Mouse (Mus musculus) ES-E14 (cell line): ENCODE results near the gene Psma6. TPM values are rescaled to one million over a fixed set of nuclear protein-coding genes. Genes with fewer than 3 reads are reported as not detected.

ENCODE experiments used
- DNase-seq: peaks from one replicate; pipeline ENCODE4 v3.0.0-alpha.2; 2013; ENCODE audit warnings: low read depth, low spot score
- H3K27ac ChIP-seq: 2 replicates; pipeline ENCODE4 v1.5.1; 2012; ENCODE audit warnings: low read depth, mild to moderate bottlenecking, low read length, moderate library complexity, mixed read lengths; ENCODE audit not compliant: poor library complexity, insufficient read depth, severe bottlenecking
- H3K36me3 ChIP-seq: 2 replicates; pipeline ENCODE4 v1.6.1; 2012; ENCODE audit warnings: mild to moderate bottlenecking, low read length, moderate library complexity, mixed read lengths; ENCODE audit not compliant: control insufficient read depth, poor library complexity, insufficient read depth, severe bottlenecking
- H3K4me1 ChIP-seq, 2 experiments: fragments of 150-350 bp in 1 of 2; sonication (generic) in 1 of 2; 2 replicates each; pipeline ENCODE4 v1.6.1; 2012; ENCODE audit warnings: low read length in 2 of 2, mild to moderate bottlenecking in 1 of 2, mixed read lengths in 1 of 2; ENCODE audit not compliant: control insufficient read depth in 2 of 2, insufficient read depth in 2 of 2, poor library complexity in 1 of 2
- H3K4me3 ChIP-seq, 2 experiments: fragments of 150-350 bp in 1 of 2; sonication (generic) in 1 of 2; 2 replicates each; pipeline ENCODE4 v1.5.1; 2012; ENCODE audit warnings: low read length in 2 of 2, low read depth in 1 of 2, mild to moderate bottlenecking in 1 of 2, mixed read lengths in 1 of 2; ENCODE audit not compliant: insufficient read depth in 1 of 2, poor library complexity in 1 of 2, severe bottlenecking in 1 of 2
- H3K9ac ChIP-seq: 2 replicates; pipeline ENCODE4 v1.6.1; 2012; ENCODE audit warnings: low read depth, mild to moderate bottlenecking, low read length, mixed read lengths; ENCODE audit not compliant: poor library complexity, insufficient read depth, severe bottlenecking
- H3K9me3 ChIP-seq: fragments of 150-350 bp; sonication (generic); 2 replicates; pipeline ENCODE4 v1.6.1; 2012; ENCODE audit warnings: low read depth, mild to moderate bottlenecking, low read length; ENCODE audit not compliant: control insufficient read depth, insufficient read depth
- CHD2 ChIP-seq: IDR thresholded peaks from 2 replicates; pipeline ENCODE4 v1.6.1; 2014; ENCODE audit warnings: mild to moderate bottlenecking, low read depth, low read length, inconsistent platforms
- HCFC1 ChIP-seq: IDR thresholded peaks from 2 replicates; pipeline ENCODE4 v1.6.1; 2012; ENCODE audit warnings: low read length, inconsistent platforms, borderline replicate concordance; ENCODE audit not compliant: insufficient read depth
- MAFK ChIP-seq: IDR thresholded peaks from 2 replicates; pipeline ENCODE4 v1.6.1; 2014; ENCODE audit warnings: mild to moderate bottlenecking, low read depth, low read length, inconsistent platforms; ENCODE audit not compliant: insufficient read depth
- ZC3H11A ChIP-seq: IDR thresholded peaks from 2 replicates; pipeline ENCODE4 v1.6.1; 2012; ENCODE audit warnings: low read depth, mild to moderate bottlenecking, inconsistent platforms, low read length, borderline replicate concordance
- ZNF384 ChIP-seq: IDR thresholded peaks from 2 replicates; pipeline ENCODE4 v1.6.1; 2012; ENCODE audit warnings: low read depth, low read length, inconsistent platforms
- in situ Hi-C, 2 experiments: fragments of 600-800 bp; cut with MboI; formaldehyde crosslinking; loops; one replicate each; pipeline ENCODE4 v1.15.1; 2025; ENCODE audit warnings: low sequenced_read_pairs in 2 of 2, inconsistent platforms in 1 of 2; ENCODE audit not compliant: unreplicated experiment in 2 of 2
- total RNA-seq: library from RNA; depleted of rRNA; stranded (reverse); fragments of 300-350 nt; gene quantifications from 2 replicates; pipeline ENCODE4 v1.2.3, GENCODE M21; 2012

Gene Psma6
- total RNA-seq, 1 experiment = 215 TPM

DNA sequence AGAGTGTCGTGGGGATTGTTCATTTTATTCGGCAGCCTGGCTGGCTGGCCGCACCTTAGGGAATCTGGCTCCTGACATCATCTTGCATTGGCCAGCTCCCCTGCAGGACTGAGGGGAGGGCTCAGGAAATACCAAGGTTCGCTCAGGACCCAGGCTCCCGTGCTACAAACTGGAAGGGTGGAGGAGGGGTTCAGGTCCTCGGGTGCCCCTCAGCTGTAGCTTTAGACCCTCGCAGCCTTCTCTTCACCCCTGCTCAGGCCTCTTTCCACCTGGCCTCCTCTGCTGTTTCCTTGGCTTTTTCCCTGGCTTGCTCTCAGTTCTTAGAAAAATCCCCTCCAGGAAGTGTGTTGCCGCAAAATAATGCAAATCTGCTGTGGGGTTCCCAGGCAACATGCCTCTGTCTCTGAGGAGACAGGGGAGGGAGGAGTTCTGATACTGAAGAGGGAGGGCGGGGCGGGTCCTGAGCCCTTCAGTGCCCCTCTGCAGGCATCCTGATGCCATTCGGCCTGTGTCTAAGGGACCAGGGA lies 54.7 kb downstream of the Psma6 start:
- in situ Hi-C loops = no loop called here
- Histone ChIP-seq H3K27ac (no peak overlapping the region), H3K36me3 (no peaks in the 10 kb centered on the region), H3K9ac (peak overlapping the region; percentile 35), H3K4me1 (peaks cover 2 to 32% of the 10 kb centered on the region in 2 experiments; a peak in 3 of 4 replicates), H3K9me3 (no peaks in the 10 kb centered on the region), H3K4me3 (peak overlapping the region; percentile 23 to 44)
- TF ChIP-seq MAFK (no peak), CHD2 (no peak), HCFC1 (no peak), ZNF384 (no peak), ZC3H11A (no peak)
- peak; percentile 24 for DNase-seq

DNA sequence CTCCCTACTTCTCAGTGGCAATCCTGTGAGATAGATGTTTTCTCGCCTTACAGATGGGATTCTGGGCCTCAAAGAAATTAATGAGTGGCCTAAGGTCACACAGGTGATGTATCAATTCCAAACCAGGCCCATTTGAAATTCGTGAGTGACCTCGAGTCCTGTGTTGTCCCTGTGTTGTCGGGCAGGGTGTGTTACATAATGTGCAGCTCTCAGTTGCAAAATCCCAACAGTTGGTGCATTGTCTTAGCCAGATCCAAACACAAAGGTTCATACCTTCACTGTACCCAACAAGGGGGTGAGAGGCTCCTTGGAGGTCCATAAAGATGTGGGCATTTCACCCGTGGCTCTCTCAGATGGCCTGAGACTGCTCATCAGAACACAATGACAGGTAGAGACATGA lies 56.4 kb downstream of the Psma6 start:
- TF ChIP-seq CHD2 = no peak
- no peak for TF ChIP-seq ZC3H11A
- TF ChIP-seq ZNF384 = no peak
- no peak for TF ChIP-seq HCFC1
- TF ChIP-seq MAFK = no peak
- Histone ChIP-seq H3K9ac (no peak overlapping the region), H3K36me3 (no peaks in the 10 kb centered on the region), H3K9me3 (no peaks in the 10 kb centered on the region), H3K27ac (no peak overlapping the region), H3K4me1 (peaks cover 5 to 30% of the 10 kb centered on the region in 2 experiments; a peak in 3 of 4 replicates), H3K4me3 (no peak overlapping the region)
- no peak for DNase-seq
- in situ Hi-C loops = no loop called here

DNA sequence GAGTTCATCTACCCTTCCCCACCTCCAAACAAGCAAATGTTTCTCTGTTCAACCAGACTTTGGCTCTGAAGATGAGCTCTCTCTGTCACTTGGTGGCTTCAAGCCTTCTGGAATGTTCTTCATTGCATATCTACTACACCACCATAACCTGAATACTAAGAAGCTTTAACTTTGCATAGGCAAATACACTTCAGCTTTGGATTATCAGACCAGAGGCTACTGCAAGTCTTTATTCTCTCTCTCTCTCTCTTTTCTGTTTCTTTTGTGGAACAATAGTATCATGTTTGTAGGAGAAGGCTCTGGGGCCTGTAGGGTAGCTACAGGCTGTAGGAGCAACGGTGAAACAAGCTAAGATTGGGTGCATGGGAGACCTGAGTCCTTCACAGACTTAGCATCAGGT lies 58.2 kb downstream of the Psma6 start:
- H3K27ac ChIP-seq = no peak overlapping the region
- TF ChIP-seq CHD2 (no peak), ZC3H11A (no peak), ZNF384 (no peak), MAFK (no peak), HCFC1 (no peak)

DNA sequence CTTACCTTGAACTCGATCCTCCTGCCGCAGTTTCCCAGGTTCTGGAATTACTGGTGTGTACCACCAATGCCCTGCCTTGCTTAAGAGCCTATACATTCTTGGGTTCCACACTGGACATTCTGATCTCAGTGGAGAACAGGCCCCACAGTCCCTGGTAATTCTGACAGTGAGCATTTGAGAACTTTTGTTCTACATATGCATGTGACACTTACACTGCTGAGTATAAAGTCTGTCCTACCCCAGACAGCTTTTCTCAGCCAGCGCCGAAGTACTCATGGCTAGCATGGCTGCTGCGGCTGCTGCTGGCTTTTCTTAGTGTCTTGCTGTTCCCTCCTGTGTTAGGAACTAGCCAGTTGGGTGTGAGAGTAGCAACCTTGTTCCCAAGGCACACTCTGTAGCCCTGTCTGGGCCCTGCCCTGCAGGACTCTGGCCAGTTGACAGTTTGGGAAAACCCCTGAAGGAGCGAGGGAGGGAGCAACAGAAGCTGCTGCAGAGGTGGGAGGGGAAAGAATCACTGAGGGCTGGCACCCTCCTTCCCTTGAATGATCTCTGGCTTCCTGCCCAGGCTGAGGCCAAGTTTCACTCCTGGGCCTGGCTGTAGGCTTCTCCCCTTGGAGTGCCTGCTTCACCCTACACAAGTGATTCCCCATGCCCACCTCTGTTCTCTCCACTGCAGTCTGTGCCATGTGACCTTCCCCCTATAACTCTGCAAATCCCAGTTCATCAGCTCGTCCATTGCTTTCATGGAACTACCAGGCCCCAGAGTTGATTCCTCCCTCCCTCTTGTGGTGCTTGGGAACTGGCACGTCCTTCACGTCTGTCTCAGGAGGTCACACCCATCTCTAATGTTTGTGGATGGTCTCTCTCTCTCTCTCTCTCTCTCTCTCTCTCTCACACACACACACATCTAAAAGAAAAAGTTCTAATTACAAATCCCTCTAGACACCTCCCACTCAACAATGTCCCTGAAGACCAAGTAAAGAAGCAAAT lies 59.1 kb downstream of the Psma6 start:
- Histone ChIP-seq H3K36me3 (no peaks in the 10 kb centered on the region), H3K9me3 (no peaks in the 10 kb centered on the region), H3K27ac (no peak overlapping the region), H3K4me3 (no peak overlapping the region), H3K9ac (no peak overlapping the region), H3K4me1 (peaks cover 9 to 26% of the 10 kb centered on the region in 2 experiments; a peak in 2 of 4 replicates)
- in situ Hi-C loops = no loop called here
- TF ChIP-seq CHD2 = no peak
- no peak for TF ChIP-seq ZC3H11A
- TF ChIP-seq ZNF384 = no peak
- TF ChIP-seq HCFC1 = no peak
- DNase-seq = no peak

More for the DNA sequence above, 58.2 kb downstream of the Psma6 start:
- H3K9me3 ChIP-seq = no peaks in the 10 kb centered on the region
- no peaks in the 10 kb centered on the region for H3K36me3 ChIP-seq
- peaks cover 9 to 28% of the 10 kb centered on the region in 2 experiments; a peak in 2 of 4 replicates for H3K4me1 ChIP-seq
- no peak overlapping the region for H3K9ac ChIP-seq
- DNase-seq = no peak
- H3K4me3 ChIP-seq = no peak overlapping the region
- in situ Hi-C loops = no loop called here
